Mouse (Mus musculus): ENCODE measurements around the gene Tmem239.
"Not testable (repeated sequence)": the region's sequence is repeated elsewhere in the genome, so short reads cannot be mapped to it uniquely, and the experiment has no call there.

The Tmem239 gene

DNA sequence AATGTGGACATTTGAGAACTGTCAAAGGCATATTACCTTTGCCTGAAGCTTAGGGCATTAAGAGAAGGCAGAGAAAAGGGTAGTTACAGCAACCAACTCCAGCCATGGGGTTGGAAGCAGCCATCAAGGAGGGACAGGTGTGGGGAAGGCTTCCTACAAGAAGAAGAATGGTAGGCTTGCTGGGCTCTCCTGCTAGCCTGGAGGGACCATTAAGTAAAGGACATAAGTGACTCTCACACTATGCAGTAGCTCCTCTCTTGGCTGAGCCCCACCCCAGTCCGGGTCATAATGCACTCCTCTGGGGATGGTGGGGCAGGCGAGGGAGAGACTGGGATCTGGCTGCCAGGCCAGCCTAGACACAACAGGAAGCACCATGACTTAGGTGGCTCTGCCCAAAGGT lies at the start of gene Tmem239:
Tmem239 (plus strand) TSS at position 301 of the 400 bp plus-strand sequence.
- no peak for DNase-seq

DNA sequence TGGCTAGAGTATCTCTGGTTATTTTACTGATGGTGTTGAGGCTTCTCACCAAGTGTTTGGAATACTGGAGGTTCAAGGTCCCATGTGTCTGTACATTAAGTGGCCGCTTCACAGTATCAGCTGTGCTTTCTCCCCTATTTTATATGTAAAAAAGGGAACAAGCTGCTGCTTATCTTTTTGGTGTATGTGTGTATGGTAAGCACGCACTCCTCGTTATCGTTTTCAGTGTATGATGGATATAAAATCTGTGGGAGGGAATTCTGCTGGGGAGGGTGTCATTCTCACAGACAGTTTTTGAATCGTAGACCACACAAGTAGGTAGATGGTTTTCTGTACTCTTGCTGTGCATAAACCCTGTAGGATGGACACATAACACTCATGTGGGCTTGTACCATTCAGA lies 48.7 kb upstream of the Tmem239 start:
- DNase-seq: no peak

DNA sequence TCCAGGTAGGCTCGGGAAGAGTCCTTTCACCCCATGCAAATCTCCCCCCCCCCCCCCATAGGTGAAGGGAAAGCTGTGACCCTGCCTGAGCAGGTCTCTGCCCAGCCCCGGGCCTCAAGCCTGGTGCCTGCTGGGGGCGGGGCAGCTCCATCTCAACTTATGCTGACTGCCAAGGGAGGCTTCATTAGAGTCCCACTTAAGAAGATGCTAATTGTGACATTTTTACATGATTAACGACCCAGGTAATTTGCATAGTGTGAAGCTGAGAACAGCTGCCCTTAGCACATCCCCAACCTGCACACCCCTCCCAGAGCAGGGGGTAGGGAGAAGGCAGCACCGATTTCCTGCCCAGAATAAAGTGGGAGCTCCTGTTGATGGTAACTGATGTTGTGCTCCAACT lies 47.4 kb upstream of the Tmem239 start:
- DNase-seq: no peak

DNA sequence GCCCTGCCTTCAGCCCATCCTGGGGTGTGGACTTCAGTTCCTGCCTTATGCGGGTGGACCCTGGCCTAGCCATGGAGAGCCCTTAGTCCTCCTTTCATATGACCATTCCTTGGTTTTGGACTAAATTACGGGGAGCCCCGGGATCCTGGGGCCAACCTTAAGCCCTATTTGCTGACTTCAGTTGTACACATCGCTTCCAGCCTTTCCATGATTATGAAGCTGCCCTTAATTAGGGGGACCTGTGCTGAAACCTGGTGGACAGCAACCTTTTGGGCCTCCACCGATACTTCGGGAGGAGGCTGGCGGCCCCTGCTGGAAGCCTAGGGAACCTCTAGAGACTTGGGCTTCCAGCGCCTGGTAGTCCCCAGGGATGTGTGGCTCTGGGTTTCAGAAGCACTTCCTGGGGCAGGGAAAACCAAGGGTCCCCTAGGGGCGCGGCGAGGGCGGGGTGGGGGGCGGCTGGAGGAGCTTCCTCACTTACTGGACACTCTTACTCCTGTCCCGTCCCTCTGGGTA lies 43.7 kb upstream of the Tmem239 start:
- peak; percentile 49 for DNase-seq

DNA sequence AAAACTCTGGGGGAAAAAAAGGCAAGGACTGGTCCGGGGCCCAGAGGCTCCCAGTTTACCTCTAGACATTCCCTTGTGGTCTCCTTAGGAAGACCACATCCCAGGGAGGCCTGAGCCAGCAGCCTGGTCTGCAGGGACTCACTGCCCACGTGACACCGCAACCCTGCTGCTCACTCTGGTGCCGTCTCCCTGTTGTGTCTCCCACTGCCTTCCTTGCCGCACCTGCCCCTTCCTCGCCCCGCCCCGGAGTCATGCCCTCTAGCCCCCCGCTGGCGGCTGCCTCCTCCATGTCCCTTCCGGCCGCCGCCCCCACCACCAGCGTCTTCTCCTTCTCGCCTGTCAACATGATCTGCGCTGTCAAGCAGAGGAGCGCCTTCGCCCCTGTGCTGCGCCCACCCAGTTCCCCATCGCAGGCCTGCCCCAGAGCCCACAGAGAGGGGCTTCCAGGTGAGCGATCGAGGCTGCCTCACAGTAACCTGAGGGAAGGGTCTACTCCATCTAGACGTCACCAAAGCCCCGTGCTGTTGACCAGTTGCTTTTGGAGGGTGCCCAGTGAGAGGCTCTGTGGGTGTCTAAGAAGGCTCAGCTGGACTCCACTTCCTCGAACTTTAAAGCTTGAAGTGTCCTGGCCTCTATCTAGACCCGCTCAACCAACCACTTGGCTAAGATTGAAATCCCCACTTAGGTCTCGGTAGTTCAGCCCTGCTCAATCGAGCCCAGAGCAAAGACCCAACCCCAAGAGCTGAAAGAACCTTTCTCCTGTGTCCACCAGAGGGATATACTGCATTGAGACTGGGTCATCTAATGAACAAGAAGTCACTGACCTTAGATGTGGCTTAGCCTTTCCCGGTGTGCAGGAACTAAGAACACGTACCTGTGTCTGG lies 40.8 kb upstream of the Tmem239 start:
- no peak for DNase-seq

DNA sequence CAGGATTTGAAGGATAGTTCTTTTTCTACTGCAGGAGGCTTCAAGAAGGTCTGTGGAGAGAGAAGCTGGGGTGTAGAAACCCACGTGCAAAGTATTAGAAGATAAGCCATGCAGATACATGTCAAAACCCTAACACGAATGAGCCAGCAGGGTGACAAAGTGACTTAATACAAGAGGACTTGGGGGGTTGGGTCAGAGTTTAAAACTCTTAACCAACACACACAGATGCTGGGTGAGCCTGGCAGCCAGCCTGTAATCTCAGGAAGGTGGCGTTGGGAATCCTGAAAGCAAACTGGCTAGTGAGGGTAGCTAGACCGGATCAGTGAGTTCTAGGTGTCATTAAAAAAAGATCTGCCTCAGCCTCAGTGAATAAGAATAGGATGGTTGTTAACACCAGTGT lies 38.9 kb upstream of the Tmem239 start:
- no peak for DNase-seq

DNA sequence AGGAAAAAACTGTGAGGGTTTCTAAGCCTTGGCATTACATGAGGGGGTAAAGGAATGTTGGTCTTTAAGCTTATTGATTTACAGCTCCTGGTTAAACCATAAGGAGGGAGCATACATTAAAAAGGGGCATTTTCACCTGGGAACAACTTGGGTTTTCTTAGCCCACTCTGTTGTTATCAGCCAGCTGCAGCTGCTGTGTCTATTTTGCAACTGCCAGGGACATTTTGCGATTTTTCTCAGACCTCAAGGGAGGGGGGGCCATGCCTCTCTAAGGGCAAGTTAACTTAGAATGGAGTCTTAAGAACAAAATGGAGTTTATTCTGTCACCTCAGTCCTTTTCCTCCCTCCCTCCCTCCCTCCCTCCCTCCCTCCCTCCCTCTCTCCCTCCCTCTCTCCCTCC lies 33.3 kb upstream of the Tmem239 start:
- DNase-seq: not testable (repeated sequence)

DNA sequence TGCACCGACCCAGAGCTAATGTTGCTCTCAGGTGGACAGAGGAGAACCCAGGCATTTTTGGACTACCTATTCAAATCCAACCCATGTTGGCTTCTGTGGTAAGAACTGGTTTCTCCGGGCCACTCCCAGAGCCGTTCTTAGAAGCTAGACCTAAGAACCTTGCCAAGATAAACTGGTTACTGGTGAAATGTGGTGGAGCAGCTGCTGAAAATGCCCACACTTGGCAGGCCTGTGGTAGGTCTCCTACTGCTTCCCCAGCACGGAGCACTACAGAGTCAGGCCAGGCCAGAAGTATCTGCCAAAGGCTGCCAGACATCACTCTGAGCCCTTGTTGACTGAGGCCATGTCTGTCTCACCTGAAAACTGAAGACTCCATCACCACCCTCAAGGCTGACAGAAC lies 31.3 kb upstream of the Tmem239 start:
- DNase-seq: no peak

DNA sequence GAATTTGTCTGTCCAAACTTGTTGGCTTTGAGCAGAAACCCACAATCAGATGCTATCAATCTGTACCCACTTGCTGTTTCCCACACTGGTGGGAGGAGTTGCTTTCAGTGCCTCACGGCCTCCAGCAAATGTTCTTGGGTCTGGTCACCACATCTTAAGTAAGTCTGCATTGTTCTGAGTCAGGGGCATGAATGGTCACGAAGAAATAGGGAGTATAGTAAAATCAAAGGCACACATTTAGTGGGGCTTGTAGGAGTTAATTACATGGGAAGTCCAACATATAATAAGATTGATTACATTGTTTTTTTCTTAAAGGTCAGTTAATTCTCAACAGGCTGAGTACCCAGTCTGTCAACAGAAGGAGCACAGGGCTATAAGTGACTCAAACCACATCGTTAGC lies 23.1 kb upstream of the Tmem239 start:
- DNase-seq: no peak

DNA sequence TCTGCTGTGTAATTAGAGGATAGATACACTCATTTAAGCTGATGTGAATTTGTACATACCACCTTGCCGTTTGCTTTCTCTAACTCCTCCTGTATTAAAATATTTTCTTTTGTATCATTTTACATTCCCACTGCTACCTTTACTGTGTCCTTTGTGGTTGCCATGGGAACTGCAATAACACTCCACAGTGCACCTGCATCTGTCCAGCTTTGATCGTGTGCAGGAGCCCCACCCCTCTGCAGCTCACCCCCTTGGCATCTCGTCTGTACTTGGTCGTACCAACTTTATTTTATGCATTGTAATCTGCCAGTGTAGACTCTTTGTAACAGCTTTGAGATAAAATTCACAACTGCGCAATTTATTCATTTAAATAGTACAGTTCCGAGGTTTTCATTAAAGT lies 22.4 kb upstream of the Tmem239 start:
- no peak for DNase-seq

DNA sequence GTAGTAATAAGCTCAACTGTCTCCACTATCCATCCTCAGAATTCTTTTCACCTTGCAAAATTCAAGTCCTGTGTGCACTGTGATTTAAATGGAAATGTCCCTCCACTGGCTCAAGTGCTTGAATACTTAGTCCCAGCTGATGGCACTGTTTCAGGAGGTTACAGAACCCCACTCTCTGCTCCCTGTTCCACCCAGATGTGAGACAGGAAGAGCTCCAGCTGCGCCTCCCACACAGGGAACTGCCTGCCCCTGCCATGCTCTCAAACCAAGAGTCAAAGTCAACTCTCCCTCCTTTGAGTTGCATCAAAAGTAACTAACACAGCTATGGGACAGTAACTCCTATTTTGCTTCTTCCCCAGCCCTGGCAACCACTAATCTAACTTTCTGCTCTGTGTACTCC lies 20.1 kb upstream of the Tmem239 start:
- DNase-seq: no peak

DNA sequence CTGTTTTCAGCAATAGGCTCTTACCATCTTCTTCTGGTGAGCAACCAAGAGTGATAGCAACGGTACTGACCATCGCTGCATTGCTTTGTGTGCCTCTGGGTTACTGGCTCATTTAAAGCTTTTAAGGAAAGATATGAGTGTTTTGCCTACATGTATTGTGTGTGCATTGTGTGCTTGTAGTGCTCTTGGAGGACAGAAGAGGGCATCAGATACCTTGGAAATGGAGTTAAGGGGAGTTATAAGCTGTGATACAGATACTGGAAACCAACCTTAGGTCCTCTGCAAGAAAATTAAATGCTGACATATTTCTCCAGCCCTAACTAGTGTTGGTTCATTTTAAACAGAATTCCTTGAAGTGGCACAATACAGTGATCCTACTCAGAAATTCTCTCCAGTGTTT lies 17.5 kb upstream of the Tmem239 start:
- no peak for DNase-seq

DNA sequence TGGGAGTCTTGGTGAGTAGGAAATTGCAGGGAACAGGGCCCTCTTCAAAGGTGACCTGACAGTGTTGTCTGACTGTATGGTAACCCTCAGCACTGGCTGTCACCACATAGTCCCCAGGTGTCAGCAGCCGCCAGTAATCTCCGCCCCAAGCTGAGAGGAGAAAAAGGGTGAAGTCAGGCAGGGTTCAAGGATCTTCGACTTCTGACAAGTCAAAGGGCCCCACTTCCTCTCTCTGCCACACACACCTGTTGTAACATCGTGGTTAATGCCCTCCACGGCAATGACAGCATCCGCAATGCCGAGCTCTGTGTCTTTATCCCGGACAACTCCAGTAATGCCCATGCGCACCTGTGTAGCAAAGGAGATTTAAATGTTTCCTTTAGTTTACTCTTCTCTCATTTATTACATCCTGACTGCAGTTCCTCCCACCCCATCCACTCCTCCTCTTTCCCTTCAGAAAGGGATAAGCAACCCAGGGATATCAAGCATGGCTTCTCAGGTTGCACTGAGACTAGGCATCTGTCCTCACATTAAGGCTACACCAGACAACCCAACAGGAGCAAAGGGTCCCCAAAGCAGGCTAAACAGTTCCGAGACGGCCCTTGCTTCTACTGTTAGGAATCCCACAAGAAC lies 15.2 kb upstream of the Tmem239 start:
- no peak for DNase-seq

DNA sequence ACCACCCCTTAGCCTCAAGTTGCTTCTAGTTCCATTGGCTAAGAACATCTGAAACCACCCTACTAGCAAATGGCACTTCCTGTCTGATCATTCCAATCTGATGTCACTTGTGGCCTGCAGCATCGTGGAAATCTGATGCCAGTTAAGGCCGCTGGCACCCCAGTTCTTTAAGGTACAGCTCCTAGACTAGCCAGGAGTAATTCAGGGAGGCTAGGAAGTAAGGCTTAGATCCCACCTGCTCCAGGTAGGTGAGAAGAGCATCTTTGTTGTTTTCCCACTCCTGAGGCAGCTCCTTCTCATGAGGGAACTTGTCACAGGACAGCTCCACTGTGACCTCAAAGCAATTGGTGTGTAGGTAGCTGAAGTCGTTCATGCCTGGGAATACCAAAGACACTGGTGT lies 13.4 kb upstream of the Tmem239 start:
- no peak for DNase-seq

DNA sequence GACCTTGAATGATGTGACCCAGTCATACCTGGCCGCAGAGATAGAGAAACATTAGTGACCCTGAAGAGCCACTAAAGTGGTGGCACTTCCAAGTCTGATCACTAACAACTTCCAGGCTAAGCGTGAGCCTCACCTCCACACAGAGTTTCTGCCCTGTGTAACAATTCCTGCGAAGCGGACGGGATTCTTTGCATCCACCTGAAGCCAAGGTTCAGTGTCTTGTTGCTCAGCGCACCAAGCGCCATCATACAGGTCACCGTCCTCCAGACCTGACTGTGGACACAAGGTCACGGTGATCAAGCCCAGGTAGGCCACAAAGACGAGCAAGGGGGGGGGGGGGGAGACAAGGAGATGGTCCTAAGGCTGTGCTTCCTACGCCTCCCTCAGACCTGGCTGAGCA lies 10.6 kb upstream of the Tmem239 start:
- no peak for DNase-seq

DNA sequence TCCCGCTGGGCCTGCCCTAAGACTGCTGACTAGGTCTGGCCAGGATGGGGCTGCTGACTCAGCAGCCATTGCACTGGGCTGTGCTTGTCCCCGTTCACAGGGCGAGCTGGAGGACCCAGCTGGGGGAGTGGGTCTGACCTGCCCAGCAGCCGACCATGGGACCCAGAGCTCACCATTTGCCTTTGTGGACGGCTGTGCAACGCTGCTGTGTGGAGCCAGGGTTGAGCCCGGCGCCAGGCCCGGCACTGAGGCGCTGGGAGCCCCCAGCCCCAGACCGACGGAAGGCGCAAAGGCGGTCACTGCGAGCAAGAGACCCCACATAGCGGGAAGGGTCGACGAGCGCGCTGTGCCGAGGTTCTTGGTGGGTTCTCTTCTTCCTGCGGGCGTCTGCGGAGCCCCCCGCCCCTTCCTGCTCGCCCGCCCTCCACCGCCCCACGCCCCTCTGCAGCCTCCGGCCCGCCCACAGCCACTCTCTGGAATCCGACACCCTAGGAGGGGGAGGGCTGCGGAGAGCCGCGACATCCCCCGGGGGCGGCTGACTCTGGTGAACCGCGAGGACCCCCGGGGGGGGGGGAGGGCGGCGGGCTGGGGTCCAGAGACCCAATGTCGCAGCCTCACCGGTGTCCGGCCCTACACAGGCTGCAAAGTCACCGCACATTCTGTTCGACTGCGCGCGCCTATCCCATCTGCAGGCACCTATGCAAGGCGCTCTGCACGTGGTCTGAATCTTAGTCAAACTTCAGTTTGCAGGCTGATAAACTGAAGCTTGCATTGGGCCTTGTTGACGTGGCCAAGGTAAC lies 8.9 kb upstream of the Tmem239 start, which contains the start of gene Cpxm1:
Cpxm1 (minus strand) TSS at position 389 of the 800 bp plus-strand sequence.
- DNase-seq: no peak

DNA sequence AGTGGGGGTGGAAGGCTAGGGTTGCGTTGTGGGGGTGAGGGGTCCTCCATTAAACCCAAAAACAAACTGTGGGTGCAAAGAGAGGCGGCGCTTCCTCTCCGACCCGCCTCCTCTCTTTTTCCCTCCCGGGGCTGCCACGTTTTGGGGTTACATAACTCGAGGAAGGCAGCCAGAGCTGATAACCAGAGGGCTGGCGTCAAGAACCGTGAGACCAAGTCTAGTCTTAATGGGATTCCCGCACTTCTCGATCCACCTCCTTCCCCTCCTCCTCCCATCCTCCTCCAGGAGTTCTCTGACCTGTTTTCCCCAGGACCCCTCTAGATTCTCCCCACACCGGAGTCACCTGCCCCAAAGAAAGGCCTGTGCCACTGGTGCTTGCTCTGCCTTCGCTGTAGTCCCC lies 8.2 kb upstream of the Tmem239 start:
- DNase-seq: no peak

DNA sequence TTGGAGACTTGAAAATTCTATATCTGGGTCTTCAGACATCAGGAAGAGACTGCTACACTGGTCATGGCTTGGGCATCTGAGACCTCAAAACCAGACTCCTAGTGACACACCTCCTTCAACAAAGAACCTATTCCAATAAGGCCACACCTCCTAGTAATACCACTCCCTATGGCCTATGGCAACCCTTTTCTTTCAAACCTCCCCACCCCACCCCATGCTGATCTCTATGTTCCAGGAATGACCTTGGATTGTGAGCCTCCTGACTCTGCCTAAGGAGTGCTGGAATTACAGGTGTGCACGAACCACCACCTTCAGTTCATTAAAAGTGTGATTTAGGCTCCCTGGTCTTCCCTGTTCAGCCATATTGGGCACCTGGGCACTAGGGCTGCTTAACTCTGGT lies 6.2 kb upstream of the Tmem239 start:
- no peak for DNase-seq

DNA sequence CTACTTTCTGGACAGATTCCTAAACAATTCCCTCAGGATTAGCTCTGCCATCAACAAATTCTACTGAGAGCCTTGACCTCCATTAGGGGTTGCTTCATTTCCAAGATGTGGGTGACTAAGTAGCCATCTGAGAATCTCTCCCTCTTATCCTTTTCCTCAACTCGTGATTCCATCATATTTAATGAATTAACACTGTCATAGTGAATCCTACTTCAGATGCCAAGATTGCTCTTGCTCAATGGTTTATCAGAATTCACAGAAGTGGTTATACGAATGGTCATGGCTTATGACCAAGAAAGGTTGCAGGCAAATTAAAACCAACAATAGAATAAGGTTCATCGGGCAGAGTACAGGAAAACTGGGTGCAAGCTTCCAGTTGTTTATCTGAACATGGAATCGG lies 4.4 kb upstream of the Tmem239 start:
- DNase-seq: no peak

DNA sequence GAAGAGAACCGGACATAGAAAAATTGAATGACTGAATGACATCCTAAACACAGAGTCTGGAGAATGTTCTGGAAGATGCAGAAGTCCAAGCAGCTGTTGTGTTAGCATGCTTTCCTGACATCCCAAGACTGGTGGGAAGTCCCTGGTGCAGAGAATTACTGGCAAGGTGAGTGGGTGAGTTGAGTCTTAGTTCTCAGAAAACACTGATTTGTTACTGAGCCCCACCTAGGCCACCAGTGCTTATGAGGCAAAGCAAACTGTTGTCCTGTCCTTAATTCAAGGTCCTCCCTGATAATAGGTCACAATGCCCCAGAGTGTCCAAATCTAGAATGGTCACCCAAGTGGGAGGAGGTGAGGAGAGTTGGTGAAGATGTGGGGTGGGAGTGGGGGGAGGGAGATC lies 1.3 kb upstream of the Tmem239 start, which contains the start of the genes Gm28372 and 1700020A23Rik:
Gm28372 (plus strand) TSS at position 301 of the 400 bp plus-strand sequence.
1700020A23Rik (plus strand) TSS at position 321 of the 400 bp plus-strand sequence.
- DNase-seq: no peak

DNA sequence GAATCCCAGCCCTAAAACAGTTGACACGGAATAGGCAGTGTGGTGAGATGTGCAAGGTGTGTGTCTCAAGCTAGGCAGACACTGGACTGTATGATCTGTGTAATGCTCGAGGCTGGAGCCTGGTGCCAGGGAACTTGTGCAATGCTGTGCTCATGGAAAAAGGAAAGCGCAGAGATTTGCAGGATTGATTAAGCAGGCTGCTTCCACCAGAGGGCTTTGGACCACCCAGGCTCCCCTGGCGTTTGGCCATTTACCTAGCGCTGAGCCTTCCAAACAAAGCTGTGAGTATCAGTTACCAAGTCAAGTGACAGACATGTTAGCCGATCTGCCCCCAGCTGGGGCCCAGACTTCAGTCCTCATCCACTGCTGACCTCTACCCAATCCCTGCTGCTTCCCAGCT lies 1.9 kb downstream of the Tmem239 start:
- DNase-seq: no peak

DNA sequence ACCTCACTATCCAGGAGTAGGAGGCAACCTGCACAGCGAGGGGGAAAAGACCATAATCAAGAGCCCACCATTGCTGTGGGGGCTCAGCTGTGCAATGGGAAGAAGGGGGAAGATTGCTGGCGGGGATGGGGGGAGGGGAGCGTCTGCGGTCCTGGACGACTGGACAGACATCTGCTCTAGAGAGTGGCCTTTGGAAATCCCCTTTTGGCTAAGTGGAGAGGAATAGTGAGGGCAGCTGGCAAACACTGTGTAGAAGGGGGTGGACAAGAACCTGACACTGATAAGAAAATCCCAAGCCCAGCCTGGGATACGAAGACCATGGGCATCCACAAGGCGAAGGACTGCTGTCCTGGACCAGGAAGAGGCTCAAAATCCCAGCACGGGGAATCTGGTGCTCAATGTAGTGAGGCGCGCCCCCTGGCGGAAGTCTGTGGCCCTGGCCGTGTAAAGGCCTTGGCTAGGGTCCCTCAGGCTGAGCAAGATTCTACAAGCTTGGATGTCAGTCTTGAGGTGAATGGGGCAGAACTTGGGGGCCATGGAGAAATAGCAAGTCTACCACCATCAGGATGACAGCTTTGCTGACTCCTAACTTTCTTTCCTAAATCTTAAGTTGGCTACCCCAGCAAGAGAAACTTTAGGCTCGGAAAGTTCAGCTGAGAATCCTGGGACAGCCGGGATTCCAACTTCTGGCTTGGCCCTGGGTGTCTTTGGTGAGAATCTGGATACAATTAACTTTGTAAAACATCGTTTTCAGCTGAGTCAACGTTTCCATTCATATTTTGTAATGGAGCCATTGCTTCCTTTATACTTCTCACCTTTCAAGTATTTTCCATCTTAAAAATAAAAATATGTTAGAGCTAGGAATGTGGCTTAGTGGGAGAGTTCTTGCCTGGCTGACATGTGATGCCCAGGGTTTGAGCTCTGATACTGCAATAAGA lies 5.5 kb downstream of the Tmem239 start:
- peak; percentile 83 for DNase-seq

Measured in kidney, adult 9 months (tissue).